Mouse (Mus musculus) skeletal muscle tissue, adult 2 months (tissue): ENCODE measurements around the gene Tfap2a.

ENCODE experiments used
- DNase-seq: peaks from one replicate; pipeline ENCODE4 v3.0.0-alpha.2; 2012; ENCODE audit warnings: low read depth, low spot score

The Tfap2a gene

GRCm38 (mm10) chr13:40713241-40713640 lies 24.9 kb downstream of the Tfap2a start:
- DNase-seq: no peak

- no peak for DNase-seq
Observed at GRCm38 (mm10) chr13:40712526-40712832, 25.7 kb downstream of the Tfap2a start.

GRCm38 (mm10) chr13:40711661-40712525 lies 26.3 kb downstream of the Tfap2a start:
- DNase-seq: no peak

- DNase-seq: no peak
Observed at GRCm38 (mm10) chr13:40710062-40710342, 28.2 kb downstream of the Tfap2a start.

- DNase-seq: no peak
Observed at GRCm38 (mm10) chr13:40709321-40710061, 28.7 kb downstream of the Tfap2a start.

GRCm38 (mm10) chr13:40708913-40709312 lies 29.3 kb downstream of the Tfap2a start:
- no peak for DNase-seq

GRCm38 (mm10) chr13:40708271-40708670 lies 29.9 kb downstream of the Tfap2a start:
- DNase-seq: no peak

- DNase-seq: no peak
Observed at GRCm38 (mm10) chr13:40707646-40708045, 30.5 kb downstream of the Tfap2a start.

- no peak for DNase-seq
Observed at GRCm38 (mm10) chr13:40706612-40707011, 31.6 kb downstream of the Tfap2a start.

- no peak for DNase-seq
Observed at GRCm38 (mm10) chr13:40705821-40706425, 32.3 kb downstream of the Tfap2a start.

- DNase-seq: no peak
Observed at GRCm38 (mm10) chr13:40704864-40705455, 33.2 kb downstream of the Tfap2a start.

- no peak for DNase-seq
Observed at GRCm38 (mm10) chr13:40703982-40704501, 34.1 kb downstream of the Tfap2a start.

GRCm38 (mm10) chr13:40703123-40703797 lies 34.9 kb downstream of the Tfap2a start:
- no peak for DNase-seq

GRCm38 (mm10) chr13:40702361-40703122 lies 35.6 kb downstream of the Tfap2a start:
- no peak for DNase-seq

GRCm38 (mm10) chr13:40701691-40702090 lies 36.5 kb downstream of the Tfap2a start:
- DNase-seq: no peak

- no peak for DNase-seq
Observed at GRCm38 (mm10) chr13:40685790-40686189, 52.4 kb downstream of the Tfap2a start.

GRCm38 (mm10) chr13:40676730-40677129 lies 61.4 kb downstream of the Tfap2a start:
- DNase-seq: no peak
